Mouse (Mus musculus) T-helper 1 cell (primary cell): Measurements from ENCODE around the gene Urad.

Source experiments
- in situ Hi-C: fragments of 300-600 bp; cut with MboI, MseI; formaldehyde crosslinking; loops from one replicate; pipeline ENCODE4 v1.15.1; 2025; ENCODE audit warnings: high pct_unique_total_duplicates

Urad gene

DNA sequence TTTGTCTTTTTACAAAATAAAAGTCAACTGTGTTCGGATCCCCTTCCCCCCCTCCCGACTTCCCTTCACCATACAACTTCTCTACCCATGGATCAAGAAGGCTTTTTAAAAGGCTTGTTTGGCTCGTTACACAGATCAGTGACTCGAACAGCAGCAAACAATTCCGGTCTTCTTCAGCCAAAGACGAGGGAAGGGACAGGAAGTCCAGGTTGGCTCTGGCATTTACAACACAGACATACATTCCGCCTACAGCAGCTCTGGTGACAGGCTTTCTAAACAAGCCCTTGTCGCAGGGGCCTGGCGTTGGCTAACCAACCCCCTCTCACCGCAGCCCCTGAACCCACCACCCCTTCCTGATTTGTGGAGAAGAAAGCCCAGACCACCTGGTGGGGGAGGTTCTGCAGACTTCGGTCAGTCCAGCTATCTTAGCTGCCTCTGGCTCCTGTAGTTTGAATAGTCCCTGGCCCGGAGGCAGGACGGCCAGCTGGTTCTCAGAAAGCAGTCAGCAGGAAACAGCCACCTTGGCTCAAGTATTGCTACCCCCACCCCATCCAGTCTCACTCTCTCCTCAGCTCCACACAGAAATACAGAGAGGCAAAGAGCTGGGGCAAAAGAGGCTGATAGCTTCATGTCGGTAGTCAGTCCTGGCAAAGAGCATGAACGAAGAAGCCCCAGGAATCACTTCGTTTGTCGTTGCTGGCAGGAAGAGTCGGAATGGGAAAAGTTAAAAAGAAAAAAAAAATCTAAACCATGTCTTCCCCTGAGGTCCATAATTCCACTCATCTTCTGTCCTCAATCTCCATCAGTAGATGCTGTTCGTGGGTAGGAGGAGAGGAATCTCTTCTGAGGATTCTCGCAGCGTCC lies 21.1 kb downstream of the Urad start:
- in situ Hi-C loops: no loop called here

DNA sequence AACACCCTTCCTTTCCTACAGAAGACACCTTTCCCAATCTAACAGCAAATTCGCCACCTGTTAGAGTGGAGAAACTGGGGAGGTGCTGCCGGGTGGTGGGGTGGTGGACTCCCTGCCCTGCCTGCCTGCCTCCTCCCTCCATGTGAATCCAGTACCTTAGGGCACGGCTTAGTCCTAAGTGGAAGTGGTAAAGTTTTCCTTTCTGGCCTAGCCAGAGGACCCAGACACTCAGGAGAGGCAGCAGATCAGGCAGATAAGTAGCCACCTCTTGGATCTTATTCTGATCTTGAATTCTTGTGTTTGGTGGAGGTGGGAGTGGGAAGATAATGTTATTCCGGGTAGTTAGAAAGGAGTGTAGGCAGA lies 22.3 kb downstream of the Urad start:
- in situ Hi-C loops: no loop called here

- in situ Hi-C loops: no loop called here
These were observed 22.8 kb downstream of the Urad start for GRCm38 (mm10) chr5:147299255-147300000.

- in situ Hi-C loops: no loop called here
These were observed 25.0 kb downstream of the Urad start for GRCm38 (mm10) chr5:147297249-147297648.

DNA sequence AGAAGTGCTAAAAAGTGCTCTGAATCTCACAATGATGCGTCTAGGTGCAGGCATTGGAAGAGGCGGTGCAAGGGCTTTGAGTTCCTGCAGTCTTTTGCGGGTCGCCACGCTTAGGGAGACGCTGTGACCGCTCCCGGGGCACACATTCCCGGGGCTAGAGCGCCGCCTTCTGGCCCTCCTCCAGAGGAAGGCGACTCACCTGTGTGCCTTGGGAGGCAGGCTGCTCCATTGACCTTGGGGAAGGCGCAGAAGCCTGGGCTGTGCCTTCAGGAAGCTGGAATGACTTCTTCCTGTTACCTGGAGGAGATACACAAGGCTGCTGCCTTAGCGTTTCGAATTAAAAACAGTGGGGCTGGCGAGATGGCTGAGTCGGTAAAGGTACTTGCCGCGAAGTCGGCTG lies 28.1 kb downstream of the Urad start:
- in situ Hi-C loops: no loop called here

DNA sequence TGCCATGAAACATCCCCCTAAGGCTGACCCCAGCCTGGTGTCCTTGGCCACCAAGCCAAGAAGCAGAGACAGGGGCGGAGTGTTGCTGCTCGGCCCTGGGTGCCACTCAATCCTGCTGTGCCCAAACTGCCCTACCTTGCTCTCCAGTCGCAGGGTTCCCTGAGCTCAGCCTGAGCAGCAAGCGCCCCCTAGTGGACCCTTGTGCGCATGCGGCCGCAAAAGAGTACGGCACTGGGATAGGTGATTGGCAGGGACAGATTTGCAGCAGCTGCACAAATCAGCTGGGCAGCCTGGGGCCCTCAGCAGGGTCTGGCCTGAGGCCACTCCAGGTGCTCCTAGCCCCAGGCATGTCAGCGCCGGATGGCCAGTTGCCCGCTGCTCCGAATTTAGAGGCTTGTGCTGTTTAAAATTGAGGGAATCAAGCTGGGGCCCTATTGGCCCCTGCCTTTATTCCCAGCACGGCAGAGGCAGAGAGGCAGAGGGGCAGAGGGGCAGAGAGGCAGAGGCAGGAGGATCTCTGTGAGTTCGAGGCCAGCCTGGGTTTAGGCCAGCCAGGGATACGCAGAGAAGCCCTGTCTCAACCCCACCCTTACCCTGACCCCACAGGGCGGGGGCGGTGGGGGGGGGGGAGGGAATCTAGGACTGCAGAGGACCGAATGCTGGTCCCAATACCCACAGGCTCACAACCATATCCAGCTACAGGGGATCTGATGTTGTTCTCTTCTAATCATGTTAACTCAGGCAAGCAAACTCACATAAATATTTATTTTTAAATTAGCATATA lies 28.9 kb downstream of the Urad start:
- in situ Hi-C loops: no loop called here

- in situ Hi-C loops: no loop called here
These were observed 29.6 kb downstream of the Urad start for GRCm38 (mm10) chr5:147292506-147293120.

- in situ Hi-C loops: no loop called here
These were observed 30.3 kb downstream of the Urad start for GRCm38 (mm10) chr5:147291764-147292505.

DNA sequence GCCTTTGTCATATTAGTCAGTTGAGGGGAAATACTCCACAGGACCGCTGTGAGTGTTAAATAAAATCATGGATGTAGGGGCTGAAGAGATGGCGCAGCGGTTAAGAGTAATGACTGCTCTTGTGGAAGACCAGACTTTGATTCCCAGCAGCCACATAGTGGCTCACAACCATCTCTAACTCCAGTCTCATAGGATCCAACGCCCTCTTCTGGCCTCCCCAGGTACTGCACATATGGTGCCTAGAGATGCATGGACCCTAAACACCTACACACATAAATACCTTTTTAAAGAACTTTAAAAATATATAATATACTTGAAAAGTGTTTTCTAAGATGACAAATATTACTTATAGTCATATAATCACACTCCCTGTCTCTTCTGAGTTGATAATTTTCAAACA lies 37.9 kb downstream of the Urad start:
- in situ Hi-C loops: no loop called here

- in situ Hi-C loops: no loop called here
These were observed 44.7 kb downstream of the Urad start for GRCm38 (mm10) chr5:147277547-147277925.

DNA sequence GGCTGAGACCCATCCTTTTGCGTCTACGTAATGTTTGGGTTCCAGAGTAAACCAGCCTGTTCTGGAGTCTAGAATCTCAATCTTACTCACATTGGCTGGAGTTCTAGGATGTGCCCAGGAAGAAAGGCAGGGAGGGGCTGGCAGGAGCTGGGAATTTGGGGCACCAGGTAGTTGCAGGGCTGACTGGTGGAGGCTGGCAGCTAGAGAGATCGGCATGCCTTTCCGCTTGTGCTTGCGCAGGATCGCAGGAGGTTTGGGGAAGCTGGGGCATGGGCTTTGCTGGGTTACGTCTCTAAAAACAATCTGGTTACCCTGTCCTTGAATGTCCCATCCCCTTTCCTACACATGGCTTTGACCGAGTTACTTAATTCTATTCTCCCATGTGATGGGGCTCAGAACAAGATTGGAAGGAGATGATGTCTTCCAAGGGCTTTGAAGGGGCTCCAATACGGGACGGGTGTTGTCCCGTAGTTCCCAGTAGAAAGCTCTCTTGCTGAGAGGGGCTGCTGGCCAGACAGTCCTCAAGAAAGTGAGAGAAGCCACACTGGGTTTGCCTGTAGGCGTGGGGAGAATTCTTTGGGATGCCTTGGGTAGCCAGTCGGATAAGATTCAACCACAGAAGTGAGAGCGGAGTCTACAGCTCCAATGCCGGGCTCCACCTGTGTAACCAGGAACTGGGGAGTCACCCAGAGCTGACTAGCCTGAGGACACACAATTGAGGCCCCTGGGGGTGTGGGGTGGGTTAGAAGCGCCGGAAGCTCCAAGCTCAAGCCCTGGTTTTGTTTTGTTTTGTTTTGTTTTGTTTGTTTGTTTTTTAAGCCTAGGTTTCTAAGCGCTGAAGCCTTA lies 45.3 kb downstream of the Urad start:
- in situ Hi-C loops: no loop called here

GRCm38 (mm10) chr5:147275761-147276160 lies 46.5 kb downstream of the Urad start:
- in situ Hi-C loops: no loop called here

- in situ Hi-C loops: no loop called here
These were observed 47.8 kb downstream of the Urad start for GRCm38 (mm10) chr5:147274174-147275141.

DNA sequence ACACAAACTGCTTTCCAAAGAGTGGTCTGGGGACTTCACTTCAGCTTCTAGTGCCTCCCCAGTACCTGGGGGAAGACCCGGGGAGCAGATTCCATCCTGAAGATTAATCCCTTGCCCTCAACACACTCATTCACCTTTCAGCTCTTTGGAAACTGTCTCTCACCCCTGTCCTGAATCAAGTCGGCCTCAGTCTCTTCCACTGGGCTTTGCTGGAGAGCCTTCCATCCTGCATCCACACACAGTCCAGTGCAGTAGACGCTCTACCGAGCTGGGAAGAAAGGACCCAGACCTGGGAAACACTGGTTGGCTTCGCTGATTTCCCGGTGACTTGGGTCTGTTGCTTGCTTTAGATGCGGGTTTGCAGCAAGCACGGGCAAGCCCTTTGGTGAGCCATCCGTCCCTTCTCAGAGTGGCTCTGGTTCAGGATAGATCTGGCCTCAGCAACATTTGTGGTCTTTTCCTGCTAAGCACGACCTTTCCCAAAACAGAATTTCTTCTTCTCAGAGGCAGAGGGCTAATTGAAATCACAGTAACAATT lies 49.4 kb downstream of the Urad start:
- in situ Hi-C loops: no loop called here

DNA sequence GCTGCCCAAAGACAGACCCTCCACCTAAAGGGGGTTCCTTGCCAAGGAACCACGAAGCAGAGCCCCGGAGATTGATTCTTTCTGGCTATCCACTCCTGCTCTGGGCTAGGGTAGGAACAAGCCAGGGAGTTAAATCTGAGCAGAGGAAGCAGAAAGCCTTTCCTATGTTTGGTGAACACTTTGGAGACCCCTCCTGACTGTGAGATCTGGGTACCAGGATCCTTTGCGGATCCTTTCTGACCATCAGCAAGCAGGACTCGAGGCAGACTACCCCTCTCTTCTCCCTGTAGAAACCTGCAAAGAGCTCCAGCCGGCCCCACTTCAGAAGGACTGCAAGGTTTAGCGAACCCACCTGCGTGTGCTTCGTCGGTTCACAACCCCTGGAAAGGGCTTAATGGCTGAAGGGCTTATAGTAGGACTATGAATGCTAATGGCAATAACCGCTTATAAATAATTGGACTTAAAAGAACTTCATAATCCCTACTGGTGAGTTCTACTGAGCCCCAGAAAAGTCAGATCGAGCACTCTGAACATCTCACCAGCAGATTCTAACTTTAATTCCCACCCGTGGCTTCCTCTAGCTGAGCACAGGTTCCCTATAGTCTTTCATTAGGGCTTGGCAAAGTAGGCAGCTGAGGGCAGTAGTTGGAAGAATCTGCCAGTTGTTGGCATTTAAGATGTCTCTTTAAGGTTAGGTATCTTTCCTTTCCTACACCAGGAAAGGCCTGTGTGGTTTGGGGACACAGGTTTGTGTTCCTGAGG lies 50.0 kb downstream of the Urad start:
- in situ Hi-C loops: no loop called here

- in situ Hi-C loops: no loop called here
These were observed 51.3 kb downstream of the Urad start for GRCm38 (mm10) chr5:147270673-147271655.
